Mouse (Mus musculus): ENCODE measurements around the gene Smim8.
A peak's percentile ranks its signal among the peaks of the same experiment; 100 is the strongest.
"Not testable (repeated sequence)": the region's sequence is repeated elsewhere in the genome, so short reads cannot be mapped to it uniquely, and the experiment has no call there.

Smim8 gene

GRCm38 (mm10) chr4:34777677-34778527, at the start of gene Smim8:
Gene Smim8 (minus strand): TSS chr4:34778423.
- peak; percentile 75 to 91 for DNase-seq (ENCODE audit: low spot score in 2 of 2)

GRCm38 (mm10) chr4:34823901-34824300, 45.7 kb upstream of the Smim8 start:
- no peak for DNase-seq (ENCODE audit: low spot score in 2 of 2)

GRCm38 (mm10) chr4:34819904-34820303, 41.7 kb upstream of the Smim8 start:
- no peak for DNase-seq (ENCODE audit: low spot score in 2 of 2)

- DNase-seq (ENCODE audit: low spot score in 2 of 2): no peak
Observed at GRCm38 (mm10) chr4:34801166-34802034, 23.2 kb upstream of the Smim8 start.

GRCm38 (mm10) chr4:34798005-34798404, 19.8 kb upstream of the Smim8 start:
- DNase-seq (ENCODE audit: low spot score in 2 of 2): no peak

- no peak for DNase-seq (ENCODE audit: low spot score in 2 of 2)
Observed at GRCm38 (mm10) chr4:34797294-34797983, 19.2 kb upstream of the Smim8 start.

- no peak for DNase-seq (ENCODE audit: low spot score in 2 of 2)
Observed at GRCm38 (mm10) chr4:34796294-34796693, 18.1 kb upstream of the Smim8 start.

GRCm38 (mm10) chr4:34786476-34786875, 8.3 kb upstream of the Smim8 start:
- DNase-seq (ENCODE audit: low spot score in 2 of 2): no peak

DNA sequence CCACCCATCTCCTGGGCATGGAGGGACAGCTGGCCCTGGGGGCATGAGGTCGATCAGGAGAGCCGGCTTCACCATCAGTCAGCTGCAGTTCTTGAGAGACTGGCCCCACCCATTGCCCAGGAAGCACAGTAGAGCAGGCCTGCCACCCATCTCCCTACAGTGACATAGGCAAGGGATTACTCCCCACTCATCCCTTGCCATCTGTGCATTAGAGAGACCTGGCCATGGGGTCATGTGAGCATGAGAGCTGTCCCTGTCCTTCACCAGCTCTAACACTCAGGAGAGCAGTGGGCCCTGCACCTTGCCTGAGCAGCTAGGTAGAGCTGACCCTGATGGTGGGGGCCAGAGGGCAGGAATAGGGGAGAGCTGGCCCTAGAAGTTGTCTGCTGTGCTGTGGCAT, 7.4 kb upstream of the Smim8 start:
- DNase-seq (ENCODE audit: low spot score in 2 of 2): no peak

DNA sequence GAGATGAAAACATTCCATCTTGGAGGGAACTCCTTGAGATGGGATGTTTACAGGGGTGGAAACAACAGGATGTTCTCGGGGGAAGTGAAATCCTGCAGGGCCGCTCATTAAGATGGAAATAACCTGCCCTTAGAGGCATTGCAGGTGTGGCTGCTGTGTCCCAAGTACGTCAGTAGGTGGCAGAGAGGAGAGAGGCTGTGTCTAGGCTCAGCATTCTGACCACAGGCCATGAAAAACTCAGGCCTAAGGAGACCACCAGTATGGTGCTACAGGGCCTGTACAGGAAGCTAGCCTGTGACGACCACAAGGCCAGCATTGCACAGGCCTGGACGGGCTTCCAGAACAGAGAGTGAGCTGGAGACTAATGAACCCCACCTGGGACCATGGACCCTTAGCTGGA, 6.6 kb upstream of the Smim8 start:
- DNase-seq (ENCODE audit: low spot score in 2 of 2): peak in 1 of 2 experiments; percentile 15

DNA sequence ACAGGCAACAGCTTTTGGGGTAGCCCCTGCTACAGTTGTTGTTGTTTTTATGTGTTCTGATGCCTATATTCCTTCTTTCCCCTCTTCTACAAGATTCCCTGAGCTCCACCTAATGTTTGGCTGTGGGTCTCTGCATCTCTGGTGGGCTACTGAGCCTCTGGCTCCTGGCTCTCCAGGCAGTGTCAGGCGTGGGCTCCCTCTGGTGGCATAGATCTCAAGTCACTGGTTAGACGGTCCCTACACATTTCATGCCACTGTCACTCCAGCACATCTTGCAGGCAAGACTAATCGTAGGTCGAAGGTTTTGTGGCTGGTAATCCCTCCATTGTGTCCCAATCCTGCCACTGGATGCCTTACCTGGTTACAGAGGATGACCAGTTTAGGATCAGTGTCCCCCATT, 4.5 kb upstream of the Smim8 start:
- DNase-seq (ENCODE audit: low spot score in 2 of 2): peak in 1 of 2 experiments; percentile 18

DNA sequence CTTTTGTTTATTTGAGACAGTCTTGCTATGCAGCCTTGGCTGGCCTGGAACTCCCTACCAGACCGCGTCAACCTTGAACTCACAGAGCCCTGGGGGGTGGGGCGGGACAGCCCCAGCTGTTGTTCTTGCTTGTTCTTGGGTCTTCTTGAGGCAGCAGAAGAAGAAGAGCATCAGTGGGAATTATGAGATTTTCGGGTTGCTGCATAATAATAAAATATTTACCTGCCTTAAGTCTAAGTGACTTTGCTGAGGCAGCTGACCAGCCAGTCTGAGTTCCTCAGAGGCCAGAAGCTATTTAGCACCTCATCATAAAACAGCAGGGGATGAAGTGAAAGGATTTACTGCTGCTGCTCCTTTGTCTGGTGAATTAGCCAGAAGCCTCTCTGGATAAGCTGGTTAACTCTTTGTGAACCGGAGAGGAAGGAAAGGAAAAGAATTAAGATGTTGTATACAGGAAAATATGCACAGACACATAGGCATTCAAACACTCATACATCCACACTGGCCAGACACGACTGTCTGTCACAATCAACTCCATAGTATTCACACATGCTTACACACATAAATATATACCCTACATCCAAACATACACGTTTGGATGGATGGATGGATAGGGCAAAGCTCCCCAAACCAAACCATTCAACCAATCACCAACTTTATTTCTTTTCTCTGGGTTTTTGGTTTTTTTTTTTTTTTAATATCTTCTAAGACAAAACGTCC, 6.4 kb downstream of the Smim8 start:
- no peak for DNase-seq (ENCODE audit: low spot score in 2 of 2)

DNA sequence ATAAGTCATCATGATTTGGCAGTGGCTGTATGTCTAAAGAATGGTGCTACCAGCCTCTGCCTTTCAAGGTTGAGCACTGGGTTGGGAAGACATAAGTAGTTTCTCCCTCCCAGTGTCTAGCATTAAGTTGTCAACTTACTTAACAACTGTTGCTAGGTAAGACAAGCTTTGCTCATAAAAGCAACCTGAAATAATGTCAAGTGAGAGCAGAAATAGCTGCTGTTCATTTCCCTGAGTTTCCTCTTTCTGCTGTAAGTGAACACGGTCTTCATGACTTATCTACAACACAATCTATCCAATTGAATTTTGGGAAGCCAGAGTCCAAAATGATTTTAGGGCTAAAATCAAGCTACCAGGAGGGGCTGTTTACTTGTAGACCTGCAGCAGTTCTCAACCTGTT, 22.1 kb downstream of the Smim8 start, which contains the start of gene Gm136:
Gene Gm136, minus strand, starts transcription at position 101 of the 400 bp plus-strand sequence.
- no peak for DNase-seq (ENCODE audit: low spot score in 2 of 2)

- no peak for DNase-seq (ENCODE audit: low spot score in 2 of 2)
Observed at GRCm38 (mm10) chr4:34749236-34749635, 29.0 kb downstream of the Smim8 start.

DNA sequence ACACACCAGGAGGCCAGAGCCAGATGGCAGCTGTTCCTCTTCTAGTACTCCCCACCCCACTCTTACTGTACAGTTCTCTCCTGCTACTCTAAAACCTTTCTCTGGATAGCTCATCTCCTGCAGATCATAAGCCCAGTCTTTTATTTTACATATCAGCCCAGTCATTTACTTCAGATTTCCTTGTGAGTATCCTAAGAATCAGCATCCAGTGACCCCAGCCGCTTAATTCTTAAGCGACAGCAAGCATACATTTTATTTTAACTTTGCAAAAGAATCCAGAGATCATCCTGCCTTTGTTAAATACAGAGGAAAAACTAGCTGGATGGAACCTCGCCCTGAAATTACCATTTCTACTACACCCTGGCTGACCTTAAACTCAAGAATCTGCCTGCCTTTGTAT, 43.8 kb downstream of the Smim8 start:
- DNase-seq (ENCODE audit: low spot score in 2 of 2): no peak

DNA sequence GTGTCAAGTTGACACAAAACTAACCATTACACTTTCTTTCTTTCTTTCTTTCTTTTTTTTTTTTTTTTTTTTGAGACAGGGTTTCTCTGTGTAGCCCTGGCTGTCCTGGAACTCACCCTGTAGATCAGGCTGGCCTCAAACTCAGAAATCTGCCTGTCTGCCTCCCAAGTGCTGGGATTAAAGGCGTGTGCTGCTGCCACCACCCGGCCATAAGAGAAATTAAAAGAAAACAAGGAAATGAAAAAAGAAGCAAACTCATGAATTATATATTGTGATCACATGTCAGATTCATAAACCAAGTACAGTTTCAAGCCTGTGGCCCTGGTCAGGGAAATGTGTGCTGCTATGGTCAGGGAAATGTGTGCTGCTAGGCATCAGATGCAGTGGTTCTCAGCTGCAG, 44.8 kb downstream of the Smim8 start:
- not testable (repeated sequence) for DNase-seq (ENCODE audit: low spot score in 2 of 2)

DNA sequence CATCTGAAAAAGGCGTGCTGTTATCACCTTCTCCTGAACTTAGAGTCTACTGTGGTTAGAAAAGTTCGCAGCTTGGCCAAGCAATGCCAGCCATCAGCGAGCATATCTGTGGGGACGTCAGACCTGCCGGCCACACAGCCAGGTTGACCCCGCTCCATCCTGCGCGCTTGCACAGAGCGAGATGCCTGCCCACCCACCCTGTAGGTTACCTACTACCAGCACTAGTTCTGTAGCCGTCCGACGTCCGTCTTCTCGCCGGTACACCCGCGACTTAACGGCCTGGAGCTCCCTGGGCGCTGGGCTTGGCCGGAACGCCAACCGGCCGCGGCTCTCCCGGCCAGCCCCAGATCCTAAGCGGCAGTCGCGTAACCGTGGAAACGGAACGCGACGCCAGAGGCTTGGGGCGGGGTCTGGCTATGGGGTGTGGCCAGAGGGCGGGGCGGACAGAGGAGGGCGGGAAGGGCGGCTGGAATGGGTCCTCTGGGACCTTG, 48.3 kb downstream of the Smim8 start, which contains the start of gene Cfap206:
Gene Cfap206, minus strand, starts transcription at position 356 of the 491 bp plus-strand sequence.
- DNase-seq (ENCODE audit: low spot score in 2 of 2): peak in 1 of 2 experiments; percentile 6

GRCm38 (mm10) chr4:34725710-34726109, 52.5 kb downstream of the Smim8 start:
- not testable (repeated sequence) for DNase-seq (ENCODE audit: low spot score in 2 of 2)

GRCm38 (mm10) chr4:34724306-34724705, 53.9 kb downstream of the Smim8 start:
- no peak for DNase-seq (ENCODE audit: low spot score in 2 of 2)

GRCm38 (mm10) chr4:34723186-34723585, 55.0 kb downstream of the Smim8 start:
- DNase-seq (ENCODE audit: low spot score in 2 of 2): no peak
